Mouse (Mus musculus) bone marrow, adult 2 months (tissue): ENCODE measurements around the gene Mad2l1bp.

ENCODE experiments used
- CTCF ChIP-seq: fragments of 200-500 bp; IDR thresholded peaks from 2 replicates; pipeline ENCODE4 v1.5.1; 2011; ENCODE audit warnings: low read length, control low read depth; ENCODE audit not compliant: control insufficient read depth, insufficient read depth
- POLR2A ChIP-seq: fragments of 200-500 bp; IDR thresholded peaks from 2 replicates; pipeline ENCODE4 v1.6.1; 2011; ENCODE audit warnings: low read depth, mild to moderate bottlenecking, control low read depth, low read length, borderline replicate concordance; ENCODE audit not compliant: control insufficient read depth

DNA sequence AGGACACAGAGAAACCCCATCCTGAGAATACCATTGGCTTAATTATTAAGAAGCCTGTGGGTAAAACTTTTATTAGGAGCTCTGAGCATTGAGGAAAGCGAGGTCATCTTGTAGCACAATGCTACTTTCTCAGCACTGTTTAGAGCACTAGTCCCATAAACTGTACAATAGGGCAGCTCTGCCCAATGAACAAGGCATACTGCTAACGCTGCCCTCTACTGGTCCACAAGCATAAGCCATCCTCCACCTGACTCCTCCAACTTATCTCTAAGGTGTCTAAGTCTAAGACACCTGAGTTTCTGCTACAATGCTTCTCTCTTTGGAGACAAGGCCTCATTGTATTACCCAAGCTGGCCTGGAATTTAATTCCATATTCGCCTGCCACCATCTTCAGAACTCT is 17.2 kb upstream of the Mad2l1bp start:
- TF ChIP-seq POLR2A (no peak), CTCF (peak; percentile 66)
